Mouse (Mus musculus) heart, adult 2 months (tissue): Measurements from ENCODE around the gene Wnt6. TPM values are rescaled to one million over a fixed set of nuclear protein-coding genes. Genes with fewer than 3 reads are reported as not detected.
A peak's percentile ranks its signal among the peaks of the same experiment; 100 is the strongest.

Experiments used
- DNase-seq, 2 experiments: peaks; one replicate each; pipeline ENCODE4 v3.0.0; 2021
- H3K27ac ChIP-seq: fragments of 200-600 bp; 2 replicates; pipeline ENCODE4 v1.8.1; 2022
- H3K27me3 ChIP-seq: fragments of 200-500 bp; 2 replicates; pipeline ENCODE4 v1.6.1; 2012; ENCODE audit warnings: mild to moderate bottlenecking, low read length, inconsistent platforms, mixed read lengths; ENCODE audit not compliant: control insufficient read depth, insufficient read depth
- H3K36me3 ChIP-seq: fragments of 200-500 bp; 2 replicates; pipeline ENCODE4 v1.6.1; 2012; ENCODE audit warnings: low read length, inconsistent platforms; ENCODE audit not compliant: control insufficient read depth, insufficient read depth
- H3K4me1 ChIP-seq: fragments of 200-500 bp; 2 replicates; pipeline ENCODE4 v1.6.1; 2011; ENCODE audit warnings: low read length; ENCODE audit not compliant: control insufficient read depth, insufficient read depth
- H3K4me3 ChIP-seq: fragments of 200-600 bp; 2 replicates; pipeline ENCODE4 v1.8.1; 2022
- H3K79me2 ChIP-seq: fragments of 200-500 bp; replicated peaks from 2 replicates; pipeline ENCODE4 v1.6.1; 2012; ENCODE audit warnings: mild to moderate bottlenecking, inconsistent platforms, low read length, moderate library complexity, mixed read lengths; ENCODE audit not compliant: control insufficient read depth, insufficient read depth
- H3K9ac ChIP-seq: fragments of 200-500 bp; 2 replicates; pipeline ENCODE4 v1.6.1; 2012; ENCODE audit warnings: low read depth, mild to moderate bottlenecking, control low read depth, inconsistent platforms, low read length, mixed read lengths
- CTCF ChIP-seq: fragments of 200-600 bp; IDR thresholded peaks from 2 replicates; pipeline ENCODE4 v1.8.1; 2022; ENCODE audit warnings: antibody characterized with exemption, mild to moderate bottlenecking, moderate library complexity
- EP300 ChIP-seq: fragments of 200-500 bp; IDR thresholded peaks from 2 replicates; pipeline ENCODE4 v1.6.1; 2011; ENCODE audit warnings: low read depth, low read length, control low read depth; ENCODE audit not compliant: insufficient read depth
- POLR2A ChIP-seq: fragments of 200-500 bp; IDR thresholded peaks from 2 replicates; pipeline ENCODE4 v1.6.1; 2011; ENCODE audit warnings: mild to moderate bottlenecking, low read depth, low read length, control low read depth; ENCODE audit not compliant: insufficient read depth
- WGBS: fragments of 180-500 bp; shearing (Covaris S2); methylation state at CpG from one replicate; pipeline ENCODE4 v1.1.7; 2018; 5-methylcytosine and 5-hydroxymethylcytosine counted together
- intact Hi-C: fragments of 180-260 bp; cut with DNase I; formaldehyde crosslinking; loops from one replicate; pipeline ENCODE4 v1.15.1; 2025
- polyA plus RNA-seq: library from polyadenylated mRNA; depleted of rRNA; stranded (reverse); fragments of >200 nt; gene quantifications from 2 replicates; pipeline ENCODE4 v1.2.3, GENCODE M21; 2012
- total RNA-seq, 2 experiments: library from RNA; stranded (reverse); gene quantifications; 2 replicates each; pipeline ENCODE4 v1.2.3; 2021

Wnt6 gene
- total and polyA plus RNA-seq, 3 experiments, result 0.32 to 0.70 (median 0.39) TPM

DNA sequence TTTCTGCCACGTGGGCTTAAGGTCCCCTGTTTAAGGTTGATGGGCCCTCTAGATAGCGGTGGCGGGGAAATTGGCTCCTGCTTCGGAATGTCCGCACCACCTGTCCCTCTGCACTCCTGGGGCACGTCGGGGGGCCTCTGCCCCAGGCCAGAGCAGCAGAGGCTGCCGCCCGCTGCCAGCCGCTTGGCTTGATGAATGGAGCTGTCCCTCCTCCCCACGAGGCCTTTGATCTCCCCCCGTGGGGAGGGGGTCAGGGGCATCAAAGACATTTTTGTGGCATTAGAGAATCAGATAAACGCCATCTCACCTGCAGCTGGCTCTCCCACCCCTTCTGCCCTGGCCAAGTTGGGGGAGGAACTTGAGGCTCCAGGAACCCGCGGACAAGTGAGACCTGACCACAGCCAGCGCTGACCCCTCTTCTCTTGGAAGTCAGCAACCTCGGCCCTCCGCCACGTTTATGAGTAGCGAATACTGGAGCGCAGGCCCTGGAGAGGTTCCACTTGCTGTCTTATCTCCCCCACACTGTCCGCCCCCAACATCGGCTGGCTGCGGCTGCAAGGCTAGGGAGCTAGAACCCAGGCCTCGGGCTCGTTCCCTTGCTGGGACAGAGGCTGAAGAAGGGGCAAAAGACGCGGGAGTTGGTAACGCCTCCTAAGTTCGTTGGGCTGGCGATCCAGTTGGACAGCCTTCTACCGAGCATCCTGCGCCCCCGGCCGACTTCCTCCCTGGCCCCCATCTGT, 795 bp upstream of the Wnt6 start:
- no peaks in the 10 kb centered on the region for H3K36me3 ChIP-seq
- DNase-seq, result no peak
- no peak overlapping the region for H3K27ac ChIP-seq
- peak overlapping the region; percentile 40; the same call in 1 of the 2 replicates for H3K4me3 ChIP-seq
- no peaks in the 10 kb centered on the region for H3K79me2 ChIP-seq
- peaks cover 1% of the 10 kb centered on the region; the same call in 1 of the 2 replicates for H3K4me1 ChIP-seq
- intact Hi-C loops, result no loop called here
- TF ChIP-seq POLR2A (no peak), EP300 (no peak), CTCF (no peak)
- 5% methylated on average over 35 of the region's 35 CpGs for WGBS
- H3K9ac ChIP-seq, result no peak overlapping the region
- peaks cover 11% of the 10 kb centered on the region for H3K27me3 ChIP-seq

- no peaks in the 10 kb centered on the region for H3K79me2 ChIP-seq
- TF ChIP-seq POLR2A (no peak), EP300 (no peak), CTCF (no peak)
- H3K4me1 ChIP-seq, result peaks cover 1% of the 10 kb centered on the region; the same call in 1 of the 2 replicates
- no peak overlapping the region for H3K9ac ChIP-seq
- 0% methylated on average over 19 of the region's 26 CpGs for WGBS
- intact Hi-C loops, result no loop called here
- no peak for DNase-seq
- peak overlapping the region; percentile 40 for H3K4me3 ChIP-seq
- H3K27ac ChIP-seq, result no peak overlapping the region
- H3K36me3 ChIP-seq, result no peaks in the 10 kb centered on the region
- peaks cover 11% of the 10 kb centered on the region for H3K27me3 ChIP-seq
Observed at GRCm38 (mm10) chr1:74771467-74771844, 236 bp upstream of the Wnt6 start.

DNA sequence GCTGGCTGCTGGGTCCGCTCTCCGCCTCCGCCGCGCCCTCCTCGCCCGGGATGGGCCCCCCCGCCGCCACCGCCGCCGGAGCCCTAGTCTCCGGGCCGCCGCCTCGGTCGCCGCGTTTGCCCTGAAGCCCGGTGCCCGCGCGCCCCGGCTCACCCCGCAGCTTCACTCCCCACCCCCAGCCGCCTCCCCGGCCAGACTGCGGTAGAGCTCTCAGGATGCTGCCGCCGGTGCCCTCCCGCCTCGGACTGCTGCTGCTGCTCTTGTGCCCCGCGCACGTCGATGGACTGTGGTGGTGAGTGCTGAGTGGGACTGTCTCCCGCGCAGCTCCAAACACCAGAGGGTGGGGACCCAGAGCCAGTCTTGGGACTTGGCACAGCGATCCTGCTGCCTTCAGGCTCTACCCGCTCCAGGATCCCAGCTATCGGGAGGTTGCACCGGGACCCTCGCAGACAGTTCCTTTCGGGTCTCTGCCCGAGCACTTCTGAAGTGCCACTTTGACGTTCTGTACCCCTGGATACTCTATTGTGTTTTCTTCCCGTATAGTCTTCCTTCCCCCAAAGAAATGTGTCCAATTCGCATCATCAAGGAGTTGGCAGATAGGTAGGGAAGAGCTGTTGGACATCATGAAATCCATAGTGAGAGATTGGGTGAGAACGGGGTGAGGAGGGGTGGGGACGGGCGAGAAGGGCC, 384 bp downstream of the Wnt6 start:
- Histone ChIP-seq H3K27me3 (peaks cover 10% of the 10 kb centered on the region), H3K9ac (peak overlapping the region; percentile 56; the same call in 1 of the 2 replicates), H3K36me3 (no peaks in the 10 kb centered on the region), H3K27ac (no peak overlapping the region), H3K4me3 (peak overlapping the region; percentile 40), H3K4me1 (peaks cover 1% of the 10 kb centered on the region; the same call in 1 of the 2 replicates), H3K79me2 (no peaks in the 10 kb centered on the region)
- intact Hi-C loops, result no loop called here
- 1% methylated on average over 47 of the region's 51 CpGs for WGBS
- TF ChIP-seq EP300 (no peak), POLR2A (no peak)
- peak; percentile 39 to 60 for DNase-seq

GRCm38 (mm10) chr1:74773136-74773535, 1.4 kb downstream of the Wnt6 start:
- DNase-seq, result peak; percentile 78 to 86
- WGBS, result under 1% methylated on average over 15 of the region's 15 CpGs
- TF ChIP-seq CTCF, result no peak
- TF ChIP-seq POLR2A, result 0 out of 2 replicates have a peak, but pooled peaks have one; percentile 14
- TF ChIP-seq EP300, result no peak
- Histone ChIP-seq H3K4me1 (peaks cover 1% of the 10 kb centered on the region; the same call in 1 of the 2 replicates), H3K36me3 (no peaks in the 10 kb centered on the region), H3K79me2 (no peaks in the 10 kb centered on the region), H3K9ac (no peak overlapping the region), H3K4me3 (peak overlapping the region; percentile 20; the same call in 1 of the 2 replicates), H3K27ac (no peak overlapping the region), H3K27me3 (peaks cover 10% of the 10 kb centered on the region)
- intact Hi-C loops, result no loop called here

DNA sequence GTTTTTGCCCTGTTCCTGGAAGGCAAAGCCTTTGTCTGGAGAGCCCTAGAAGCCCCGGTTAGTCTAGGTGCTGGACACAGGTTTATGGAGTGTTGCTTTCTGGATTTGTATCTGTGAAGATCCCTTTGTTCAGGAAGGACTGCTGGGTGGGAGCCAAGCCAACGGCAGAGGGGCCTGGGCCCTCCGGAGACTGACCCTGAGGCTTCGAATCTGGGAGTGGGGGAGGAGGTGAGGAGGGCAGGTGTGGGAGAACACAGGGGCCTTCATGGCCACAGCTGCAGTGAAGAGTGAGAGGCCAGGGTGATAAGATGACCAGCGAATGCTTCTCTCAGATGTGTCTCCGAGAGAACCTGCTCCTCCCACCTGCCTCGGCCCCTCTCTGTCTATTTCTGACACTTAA, 2.4 kb downstream of the Wnt6 start:
- TF ChIP-seq CTCF (no peak), EP300 (no peak), POLR2A (no peak)
- intact Hi-C loops, result no loop called here
- H3K27ac ChIP-seq, result no peak overlapping the region
- DNase-seq, result no peak
- no peaks in the 10 kb centered on the region for H3K79me2 ChIP-seq
- WGBS, result 39% methylated on average over 7 of the region's 7 CpGs
- H3K36me3 ChIP-seq, result no peaks in the 10 kb centered on the region
- H3K4me1 ChIP-seq, result peaks cover 1% of the 10 kb centered on the region; the same call in 1 of the 2 replicates
- no peak overlapping the region for H3K4me3 ChIP-seq
- peaks cover 10% of the 10 kb centered on the region for H3K27me3 ChIP-seq
- no peak overlapping the region for H3K9ac ChIP-seq

DNA sequence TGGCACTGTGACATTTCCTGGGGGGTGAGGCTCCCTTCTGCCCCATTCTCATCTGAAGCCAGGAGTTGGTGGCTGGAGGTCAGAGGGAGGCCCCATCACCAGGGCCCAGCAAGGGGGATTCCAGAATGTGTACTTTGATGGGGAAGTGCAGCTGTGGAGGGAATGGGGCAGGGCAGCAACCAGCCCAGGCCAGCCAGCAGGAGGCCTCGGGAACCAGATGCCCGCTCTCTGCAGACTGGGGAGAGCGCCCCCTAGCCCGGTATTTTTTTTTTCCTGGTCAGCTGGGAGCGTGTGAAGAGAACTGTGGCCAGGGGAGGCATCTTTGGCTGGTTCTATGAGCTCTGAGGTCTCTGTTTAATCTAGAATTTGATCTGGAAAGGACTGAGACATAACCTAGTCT, 4.1 kb downstream of the Wnt6 start:
- WGBS, result 35% methylated on average over 5 of the region's 5 CpGs
- intact Hi-C loops, result no loop called here
- DNase-seq, result no peak
- no peak overlapping the region for H3K9ac ChIP-seq
- TF ChIP-seq POLR2A (no peak), CTCF (peak; percentile 38), EP300 (no peak)
- H3K27ac ChIP-seq, result no peak overlapping the region
- H3K4me3 ChIP-seq, result no peak overlapping the region
- H3K36me3 ChIP-seq, result no peaks in the 10 kb centered on the region
- H3K79me2 ChIP-seq, result no peaks in the 10 kb centered on the region
- peaks cover 1% of the 10 kb centered on the region; the same call in 1 of the 2 replicates for H3K4me1 ChIP-seq
- peaks cover 7% of the 10 kb centered on the region for H3K27me3 ChIP-seq
